Mouse (Mus musculus) G1E (cell line): ENCODE results near the gene Apc2.

Experiments
- CTCF ChIP-seq: IDR thresholded peaks from 2 replicates; pipeline ENCODE4 v1.5.1; 2012; ENCODE audit warnings: low read depth, low read length, inconsistent platforms, mixed read lengths
- GATA1 ChIP-seq: IDR thresholded peaks from 2 replicates; pipeline ENCODE4 v1.6.1; 2012; ENCODE audit warnings: borderline replicate concordance, low read length, inconsistent platforms, mixed read lengths
- POLR2AphosphoS5 ChIP-seq: IDR thresholded peaks from 2 replicates; pipeline ENCODE4 v1.6.1; 2012; ENCODE audit warnings: low read depth, low read length, inconsistent platforms; ENCODE audit not compliant: insufficient replicate concordance
- TAL1 ChIP-seq: conservative IDR thresholded peaks from 2 replicates; pipeline ENCODE4 v1.6.1; 2012; ENCODE audit warnings: low read depth, low read length, inconsistent platforms, mixed read lengths

GRCm38 (mm10) chr10:80288097-80288496, 7.7 kb upstream of the Apc2 start:
- TF ChIP-seq GATA1 (no peak), CTCF (no peak), POLR2AphosphoS5 (no peak), TAL1 (no peak)
